Mouse (Mus musculus): Measurements from ENCODE around the gene Sh3pxd2a.

DNA sequence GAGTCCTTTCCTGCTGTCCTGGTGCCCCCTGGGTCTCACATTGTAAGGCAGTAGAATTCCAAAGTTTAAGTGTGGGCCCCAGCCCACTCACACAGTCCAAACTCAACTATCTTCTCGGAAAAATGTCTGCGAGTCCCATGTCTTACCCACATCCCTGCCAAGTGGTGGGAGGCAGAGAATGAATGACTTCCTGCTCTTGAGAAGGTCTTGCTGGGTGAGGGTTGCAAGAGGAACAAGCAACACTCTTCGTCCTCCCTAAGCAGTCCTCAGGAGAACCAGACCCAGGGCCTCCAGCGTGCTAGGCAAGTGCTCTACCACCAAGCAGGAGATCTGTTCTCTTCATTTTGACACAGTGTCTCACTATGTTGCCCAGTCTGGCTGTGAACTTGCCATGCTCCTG, 222.0 kb downstream of the Sh3pxd2a start:
- TF ChIP-seq CTCF (IDR thresholded peaks at IDR 0.05) = no peak
- no peak for TF ChIP-seq EP300 (IDR thresholded peaks at IDR 0.05; ENCODE audit: insufficient read depth, low read depth, low read length)

Measured in heart, adult 2 months (tissue).